Mouse (Mus musculus) brain, embryonic 14.5 days (tissue): ENCODE results near the gene Evx2. TPM values are rescaled to one million over a fixed set of nuclear protein-coding genes. Genes with fewer than 3 reads are reported as not detected.

Experiments
- DNase-seq: peaks from one replicate; pipeline ENCODE4 v3.0.0-alpha.2; 2011; ENCODE audit warnings: low read depth
- CTCF ChIP-seq: fragments of 200-500 bp; IDR thresholded peaks from 2 replicates; pipeline ENCODE4 v1.5.1; 2012; ENCODE audit warnings: inconsistent platforms, mild to moderate bottlenecking, moderate library complexity, borderline replicate concordance; ENCODE audit not compliant: insufficient read depth, insufficient read length; ENCODE audit errors: extremely low read depth
- POLR2A ChIP-seq: fragments of 200-500 bp; IDR thresholded peaks from 2 replicates; pipeline ENCODE4 v1.6.1; 2012; ENCODE audit warnings: mild to moderate bottlenecking, inconsistent platforms, borderline replicate concordance; ENCODE audit not compliant: poor library complexity, insufficient read depth, insufficient read length, severe bottlenecking; ENCODE audit errors: extremely low read depth
- polyA plus RNA-seq: library from polyadenylated mRNA; depleted of rRNA; stranded (reverse); fragments of >200 nt; gene quantifications from 2 replicates; pipeline ENCODE4 v1.2.3, GENCODE M21; 2012

Gene Evx2
- polyA plus RNA-seq, 1 experiment: 4.6 TPM

DNA sequence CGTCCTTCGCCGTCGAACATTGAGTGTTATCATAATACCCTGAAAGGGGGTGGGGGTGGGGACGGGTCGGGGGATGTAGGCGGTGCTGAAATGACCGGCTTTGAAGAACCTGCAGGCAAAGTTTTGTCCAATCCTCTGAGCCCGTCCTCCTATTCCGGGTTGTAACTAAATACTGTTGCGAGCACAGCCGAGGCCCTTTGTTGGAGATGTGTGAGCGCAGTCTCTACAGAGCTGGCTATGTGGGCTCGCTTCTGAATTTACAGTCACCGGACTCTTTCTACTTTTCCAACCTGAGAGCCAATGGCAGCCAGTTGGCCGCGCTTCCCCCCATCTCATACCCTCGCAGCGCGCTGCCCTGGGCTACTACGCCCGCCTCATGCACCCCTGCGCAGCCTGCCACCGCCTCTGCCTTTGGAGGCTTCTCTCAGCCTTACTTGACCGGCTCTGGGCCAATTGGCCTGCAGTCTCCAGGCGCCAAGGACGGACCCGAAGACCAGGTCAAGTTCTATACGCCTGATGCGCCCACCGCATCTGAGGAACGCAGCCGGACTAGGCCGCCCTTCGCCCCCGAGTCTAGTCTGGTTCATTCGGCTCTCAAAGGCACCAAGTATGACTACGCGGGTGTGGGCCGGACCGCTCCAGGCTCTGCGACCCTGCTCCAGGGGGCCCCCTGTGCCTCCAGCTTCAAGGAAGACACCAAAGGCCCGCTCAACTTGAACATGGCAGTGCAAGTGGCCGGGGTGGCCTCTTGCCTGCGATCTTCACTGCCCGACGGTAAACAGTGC, 15.7 kb upstream of the Evx2 start, which contains the start of gene Hoxd12:
Hoxd12 (plus strand) TSS at position 133 of the 785 bp plus-strand sequence.
- TF ChIP-seq POLR2A: no peak
- no peak for TF ChIP-seq CTCF

DNA sequence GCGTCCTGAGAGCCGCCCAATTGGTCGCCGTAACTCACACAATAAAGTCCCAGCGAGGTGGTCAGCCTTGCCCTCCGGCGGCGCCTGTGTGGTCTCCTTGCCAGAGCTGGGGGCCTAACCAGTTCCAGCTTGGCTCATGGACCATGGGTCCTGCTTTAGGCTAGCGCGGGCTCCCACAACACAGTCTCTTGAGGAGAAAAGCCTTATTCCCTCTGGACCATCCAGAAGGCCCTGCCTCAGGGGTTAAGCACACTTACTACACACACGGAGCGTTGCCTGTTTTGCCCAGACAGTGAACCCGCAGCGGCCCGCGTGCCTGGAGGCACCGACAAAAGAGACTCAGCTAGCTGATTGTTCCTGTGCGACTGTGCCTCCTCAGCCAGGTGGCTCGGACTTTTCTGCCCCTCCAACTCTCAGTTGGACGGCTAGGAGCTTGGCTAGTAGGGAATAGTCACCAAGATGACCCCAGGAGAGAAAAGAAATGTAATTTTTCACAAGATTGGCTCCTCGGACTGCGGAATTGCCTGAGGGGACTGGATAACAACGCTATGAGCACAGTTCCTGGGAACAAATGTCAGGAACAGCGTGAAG, 14.6 kb upstream of the Evx2 start:
- DNase-seq: no peak
- TF ChIP-seq CTCF: no peak
- no peak for TF ChIP-seq POLR2A

More for the DNA sequence above, 15.7 kb upstream of the Evx2 start, which contains the start of gene Hoxd12:
- no peak for DNase-seq

DNA sequence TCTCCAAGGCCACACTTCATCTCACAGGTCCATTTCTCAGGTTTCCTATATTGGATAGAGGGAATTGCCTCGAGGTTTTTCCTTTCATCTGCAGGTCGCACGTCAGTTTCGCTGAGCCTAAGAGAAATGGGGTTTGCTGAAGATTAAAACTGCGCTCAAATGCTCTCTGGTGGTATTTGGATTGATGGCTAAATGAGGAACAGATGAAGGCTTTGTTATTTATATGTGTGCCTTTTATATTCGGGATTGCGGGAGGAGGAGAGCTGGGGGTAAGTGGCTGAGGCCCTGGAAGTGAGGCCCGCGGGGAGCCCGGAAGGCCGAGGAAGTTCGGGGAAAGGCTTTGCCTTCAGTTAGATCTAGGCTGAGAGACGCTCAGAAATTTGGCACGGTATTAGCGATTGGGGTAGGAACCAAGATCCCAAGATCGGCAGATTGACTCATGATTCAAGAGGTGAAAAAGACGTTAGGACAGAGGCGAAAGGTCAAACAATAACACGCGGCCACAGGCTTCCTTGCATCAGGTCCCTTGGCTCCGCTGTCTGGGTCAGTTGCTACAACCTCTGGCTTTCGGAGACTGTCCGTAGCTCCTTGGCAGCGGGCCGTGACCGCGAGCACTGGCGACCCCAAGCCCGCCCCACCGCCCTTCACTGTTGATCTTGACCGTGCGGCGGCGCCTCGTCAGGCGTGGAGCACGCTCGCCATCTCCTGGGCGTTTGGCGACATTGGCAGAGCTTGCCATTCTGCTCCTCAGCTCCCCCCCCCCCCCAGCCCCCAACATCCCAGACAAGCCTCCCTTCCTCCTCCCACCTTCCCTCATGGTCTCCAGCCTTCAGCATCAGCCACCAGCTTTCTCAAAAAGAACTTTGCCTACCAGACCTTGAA, 13.4 kb upstream of the Evx2 start:
- peak; percentile 80 for DNase-seq
- peak; percentile 80 for TF ChIP-seq CTCF
- no peak for TF ChIP-seq POLR2A

DNA sequence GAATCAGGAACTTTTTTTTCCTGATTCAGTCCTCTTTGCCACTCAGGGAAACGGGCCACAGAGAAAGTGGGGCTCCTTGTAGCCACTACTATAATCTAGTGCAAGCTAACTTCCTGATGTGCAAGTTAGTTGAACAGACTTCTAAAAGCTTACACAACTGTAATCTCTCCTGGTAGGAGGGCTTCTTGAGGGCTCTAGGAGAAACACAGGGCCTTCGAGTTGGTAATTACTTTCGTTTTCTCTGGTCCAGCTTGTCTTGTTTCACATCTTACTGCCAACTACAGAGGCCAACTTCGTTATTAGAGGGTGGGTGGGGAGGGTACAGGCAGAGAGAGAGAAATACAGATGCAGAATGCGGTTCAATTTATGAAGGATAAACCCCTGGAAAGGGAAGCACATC, 12.5 kb upstream of the Evx2 start:
- TF ChIP-seq POLR2A (no peak), CTCF (no peak)
- no peak for DNase-seq

DNA sequence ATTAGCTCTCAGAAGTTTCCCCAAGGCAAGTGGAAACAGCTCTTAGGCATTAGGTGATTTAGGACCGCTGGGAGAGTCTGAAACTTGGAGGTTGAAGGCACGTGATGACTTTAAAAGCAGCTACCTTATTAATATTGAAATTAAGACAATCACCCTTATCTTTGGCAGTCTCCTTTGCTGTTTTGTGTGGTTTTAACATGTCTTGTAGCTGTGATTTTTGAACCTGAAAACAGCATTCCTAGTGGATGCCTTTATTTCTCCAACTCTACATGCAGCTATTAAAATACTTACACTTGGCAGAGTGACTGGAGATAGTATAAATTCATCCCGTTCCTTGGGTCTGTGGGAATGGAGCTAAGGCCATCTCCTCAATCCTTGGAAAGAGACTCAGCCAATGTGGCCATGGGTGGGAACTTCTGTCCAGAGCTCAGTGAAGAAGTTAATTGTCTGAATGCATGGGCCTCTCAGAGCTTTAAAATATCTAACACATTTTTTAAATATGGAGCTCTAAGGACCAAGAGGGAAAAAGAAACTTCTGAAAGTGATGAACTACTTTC, 11.4 kb upstream of the Evx2 start:
- TF ChIP-seq CTCF (no peak), POLR2A (no peak)
- DNase-seq: no peak

DNA sequence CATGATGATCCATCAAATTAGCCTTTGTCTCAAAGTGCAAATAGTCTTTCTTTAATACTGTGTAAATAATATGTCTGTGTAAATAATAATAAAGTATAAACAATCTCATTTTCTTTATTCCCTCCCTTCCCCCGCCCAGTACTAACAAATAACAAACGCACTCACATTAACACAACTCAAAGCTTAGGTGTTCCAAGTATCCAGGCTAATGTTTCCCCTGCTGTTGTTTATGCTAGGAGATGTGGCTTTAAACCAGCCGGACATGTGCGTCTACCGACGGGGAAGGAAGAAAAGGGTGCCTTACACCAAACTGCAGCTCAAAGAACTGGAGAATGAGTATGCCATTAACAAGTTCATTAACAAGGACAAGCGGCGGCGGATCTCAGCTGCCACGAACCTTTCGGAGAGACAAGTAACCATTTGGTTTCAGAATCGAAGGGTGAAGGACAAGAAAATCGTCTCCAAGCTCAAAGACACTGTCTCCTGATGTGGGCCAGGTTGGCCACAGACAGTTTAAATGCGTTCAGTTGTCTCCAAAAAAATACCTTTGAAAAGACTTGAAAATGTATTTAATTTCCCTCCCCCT, 10.4 kb upstream of the Evx2 start:
- DNase-seq: no peak
- TF ChIP-seq POLR2A (no peak), CTCF (no peak)

DNA sequence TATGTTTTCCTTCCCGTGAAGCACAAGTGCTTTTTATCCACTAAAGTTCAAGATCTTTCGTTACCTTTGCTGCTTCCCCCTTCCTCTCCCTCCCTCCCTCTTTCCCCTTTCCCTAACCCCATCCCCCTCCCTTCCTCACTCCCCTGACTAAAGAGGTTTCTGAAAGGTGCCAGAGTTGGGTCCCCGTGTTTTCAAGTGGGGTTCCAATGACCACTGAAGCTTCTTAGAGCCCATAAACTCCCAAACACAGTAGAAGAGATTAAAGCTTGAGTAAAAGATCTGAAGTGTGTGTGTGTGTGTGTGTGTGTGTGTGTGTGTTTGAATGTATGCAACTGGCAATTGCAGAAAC, 9.8 kb upstream of the Evx2 start:
- TF ChIP-seq CTCF (no peak), POLR2A (no peak)
- DNase-seq: no peak

DNA sequence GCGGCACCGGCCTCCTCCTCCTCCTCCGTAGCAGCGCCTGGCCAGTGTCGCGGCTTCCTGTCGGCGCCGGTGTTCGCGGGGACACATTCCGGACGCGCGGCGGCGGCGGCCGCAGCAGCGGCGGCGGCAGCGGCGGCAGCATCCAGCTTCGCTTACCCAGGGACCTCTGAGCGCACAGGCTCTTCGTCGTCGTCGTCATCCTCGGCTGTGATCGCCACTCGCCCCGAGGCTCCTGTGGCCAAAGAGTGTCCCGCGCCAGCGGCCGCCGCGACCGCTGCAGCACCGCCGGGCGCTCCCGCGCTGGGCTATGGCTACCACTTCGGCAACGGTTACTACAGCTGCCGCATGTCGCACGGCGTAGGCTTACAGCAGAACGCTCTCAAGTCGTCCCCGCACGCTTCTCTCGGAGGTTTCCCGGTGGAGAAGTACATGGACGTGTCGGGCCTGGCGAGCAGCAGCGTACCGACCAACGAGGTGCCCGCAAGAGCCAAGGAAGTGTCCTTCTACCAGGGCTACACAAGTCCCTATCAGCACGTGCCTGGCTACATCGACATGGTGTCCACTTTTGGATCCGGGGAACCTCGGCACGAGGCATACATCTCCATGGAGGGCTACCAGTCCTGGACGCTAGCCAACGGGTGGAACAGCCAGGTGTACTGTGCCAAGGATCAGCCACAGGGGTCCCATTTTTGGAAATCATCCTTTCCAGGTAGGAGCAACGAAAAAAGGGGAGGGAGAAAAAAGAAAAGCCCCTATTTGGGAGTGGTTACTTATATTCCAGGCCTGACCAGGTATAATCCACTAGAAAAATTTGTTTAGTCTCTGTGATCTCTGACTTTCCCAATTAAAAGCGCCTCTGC, 9.2 kb upstream of the Evx2 start:
- DNase-seq: peak; percentile 71
- no peak for TF ChIP-seq CTCF
- TF ChIP-seq POLR2A: no peak

DNA sequence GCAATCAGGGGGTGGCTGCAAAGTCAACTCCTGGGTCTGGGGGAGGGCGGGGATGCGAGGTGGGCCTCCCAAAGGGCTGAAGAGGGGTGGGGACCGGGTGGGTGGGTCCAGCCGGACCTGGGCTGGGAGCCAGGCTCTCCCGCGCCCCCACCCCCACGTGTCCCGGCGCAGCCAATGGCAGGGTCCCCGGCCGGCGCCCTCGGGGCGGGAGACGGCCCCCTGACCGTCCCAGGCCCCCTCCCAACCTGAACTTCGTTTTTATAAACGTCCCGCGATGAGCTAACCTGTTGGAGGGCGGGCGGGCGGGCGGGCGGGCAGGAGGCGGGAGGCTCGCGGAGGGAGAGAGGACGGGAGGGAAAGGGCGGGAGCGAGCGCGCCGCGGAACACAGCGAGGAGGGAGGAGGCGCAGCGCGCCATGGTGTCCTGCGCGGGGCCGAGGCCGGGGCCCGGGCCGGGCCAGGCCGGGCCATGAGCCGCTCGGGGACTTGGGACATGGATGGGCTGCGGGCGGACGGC, 8.5 kb upstream of the Evx2 start, which contains the start of gene Hoxd13:
Hoxd13 (plus strand) TSS at position 469 of the 516 bp plus-strand sequence.
- no peak for DNase-seq

More for the DNA sequence above, 8.5 kb upstream of the Evx2 start, which contains the start of gene Hoxd13:
- TF ChIP-seq POLR2A (no peak), CTCF (no peak)
